ENCODE assay signal across 8 mouse cellular contexts in genomic region chr5:114381013-114381351, GRCm38 (mm10). TPM values are rescaled to one million over a fixed set of nuclear protein-coding genes. Genes with fewer than 3 reads are reported as not detected.
DNase-seq lines count a peak whose midpoint lies in the region; ATAC-seq and TF ChIP-seq lines count a peak whose summit lies in the region.

No protein-coding gene starts in this region.

- H3K9ac ChIP-seq in kidney, postnatal 0 days (ENCODE audit: low read depth, low read length) = peak overlapping the region; percentile 84
- H3K9ac ChIP-seq in hindbrain, embryonic 12.5 days = peak overlapping the region; percentile 93
- peak overlapping the region; percentile 97 for H3K9ac ChIP-seq in midbrain, embryonic 11.5 days (ENCODE audit: low read length)

- peak; percentile 33; the same call in 1 of the 2 replicates for ATAC-seq in kidney, postnatal 0 days (replicated peaks; ENCODE audit: low FRiP score, low read depth)
- no peak for ATAC-seq in hindbrain, embryonic 12.5 days (ENCODE audit: low FRiP score)
- no peak; the same call in 1 of the 2 replicates for ATAC-seq in midbrain, embryonic 11.5 days (ENCODE audit: low FRiP score)
- ATAC-seq in granulocyte monocyte progenitor cell, adult 5-6 weeks (replicated peaks; ENCODE audit: poor library complexity, severe bottlenecking) = no peak

- no peak for TF ChIP-seq CTCF in kidney, postnatal 0 days (IDR thresholded peaks at IDR 0.05; ENCODE audit: low read depth)

- peak overlapping the region; percentile 54 for H3K4me3 ChIP-seq in kidney, postnatal 0 days (replicated peaks; ENCODE audit: low read depth, low read length)
- peak overlapping the region; percentile 84 for H3K4me3 ChIP-seq in brown adipose tissue, adult 24 weeks (ENCODE audit: insufficient read depth, low read depth, low read length)
- peak overlapping the region; percentile 92 for H3K4me3 ChIP-seq in hindbrain, embryonic 12.5 days
- H3K4me3 ChIP-seq in midbrain, embryonic 11.5 days (ENCODE audit: low read depth, low read length) = peak overlapping the region; percentile 96

- no peak for DNase-seq in kidney, postnatal 0 days (ENCODE audit: low spot score)
- DNase-seq in kidney, postnatal 14 days = no peak
- no peak for DNase-seq in midbrain, embryonic 11.5 days (ENCODE audit: low spot score, missing footprints)
- DNase-seq in cerebellum, adult 9-10 months = no peak
- DNase-seq in layer of hippocampus, adult 9-11 months = no peak

- peaks cover 6% of the 10 kb centered on the region; the same call in 1 of the 2 replicates for H3K36me3 ChIP-seq in kidney, postnatal 0 days (ENCODE audit: insufficient read depth, low read length)
- peaks cover 28% of the 10 kb centered on the region for H3K36me3 ChIP-seq in hindbrain, embryonic 12.5 days
- H3K36me3 ChIP-seq in midbrain, embryonic 11.5 days (ENCODE audit: control insufficient read depth, insufficient read depth, low read length) = peaks cover 6% of the 10 kb centered on the region

- peaks cover 27% of the 10 kb centered on the region for H3K4me1 ChIP-seq in kidney, postnatal 0 days (replicated peaks; ENCODE audit: insufficient read depth, low read length)
- H3K4me1 ChIP-seq in brown adipose tissue, adult 24 weeks (ENCODE audit: control insufficient read depth, insufficient read depth, insufficient read length, low read length) = peaks cover 6% of the 10 kb centered on the region
- H3K4me1 ChIP-seq in hindbrain, embryonic 12.5 days = peaks cover 48% of the 10 kb centered on the region
- peaks cover 29% of the 10 kb centered on the region for H3K4me1 ChIP-seq in midbrain, embryonic 11.5 days (ENCODE audit: control insufficient read depth, insufficient read depth, low read length)

- H3K9me3 ChIP-seq in kidney, postnatal 0 days (replicated peaks; ENCODE audit: low read length) = no peaks in the 10 kb centered on the region
- no peaks in the 10 kb centered on the region for H3K9me3 ChIP-seq in hindbrain, embryonic 12.5 days (replicated peaks)
- no peaks in the 10 kb centered on the region for H3K9me3 ChIP-seq in midbrain, embryonic 11.5 days (ENCODE audit: control insufficient read depth, low read length)

- peak overlapping the region; percentile 86 for H3K27ac ChIP-seq in kidney, postnatal 0 days
- peak overlapping the region; percentile 99 for H3K27ac ChIP-seq in brown adipose tissue, adult 24 weeks (replicated peaks; ENCODE audit: low read depth, low read length)
- peak overlapping the region; percentile 90 for H3K27ac ChIP-seq in hindbrain, embryonic 12.5 days
- H3K27ac ChIP-seq in midbrain, embryonic 11.5 days (ENCODE audit: low read depth, low read length) = peak overlapping the region; percentile 71

- H3K27me3 ChIP-seq in kidney, postnatal 0 days (ENCODE audit: insufficient read depth, low read length) = no peaks in the 10 kb centered on the region
- no peaks in the 10 kb centered on the region for H3K27me3 ChIP-seq in hindbrain, embryonic 12.5 days
- no peaks in the 10 kb centered on the region for H3K27me3 ChIP-seq in midbrain, embryonic 11.5 days (ENCODE audit: control insufficient read depth, insufficient read depth, low read length)

- H3K4me2 ChIP-seq in kidney, postnatal 0 days (ENCODE audit: low read length) = peak overlapping the region; percentile 79
- peak overlapping the region; percentile 71 for H3K4me2 ChIP-seq in hindbrain, embryonic 12.5 days (replicated peaks)
- H3K4me2 ChIP-seq in midbrain, embryonic 11.5 days = peak overlapping the region; percentile 85

- under 1% methylated on average over 18 of the region's 18 CpGs for WGBS in kidney, postnatal 0 days
- WGBS in hindbrain, embryonic 12.5 days = 2% methylated on average over 18 of the region's 18 CpGs
- WGBS in midbrain, embryonic 11.5 days = under 1% methylated on average over 18 of the region's 18 CpGs

RNA-seq across cellular contexts. Expression of gene Ube3b, which starts 0.6 kb away (rescaled TPM):
- polyA plus RNA-seq in kidney, postnatal 0 days (2015; fragmentation: Nextera tagmentation; extraction: Ambion mirVana) = 28.6 and 30.8 TPM in 2 replicates
- 47.6 and 51.4 TPM in 2 replicates for polyA plus RNA-seq in brown adipose tissue, adult 24 weeks (2012; ENCODE audit: insufficient read depth, insufficient read length, missing spikeins)
- polyA plus RNA-seq in hindbrain, embryonic 12.5 days (2016; fragmentation: Nextera tagmentation; extraction: Ambion mirVana) = 57.9 and 58.2 TPM in 2 replicates
- 45.5 and 49.7 TPM in 2 replicates for polyA plus RNA-seq in midbrain, embryonic 11.5 days (2014; fragmentation: Nextera tagmentation; extraction: Ambion mirVana)
- 27.6 and 34.3 TPM in 2 replicates for total RNA-seq in granulocyte monocyte progenitor cell, adult 5-6 weeks (2014; fragmentation: Nextera tagmentation)
- total RNA-seq in granulocyte monocyte progenitor cell, adult 5-6 weeks (2017) = 13.3 and 16.9 TPM in 2 replicates

RNA-seq across cellular contexts. Expression of gene Kctd10, which starts 0.7 kb away (rescaled TPM):
- 80.5 and 89.7 TPM in 2 replicates for polyA plus RNA-seq in kidney, postnatal 0 days (2015; fragmentation: Nextera tagmentation; extraction: Ambion mirVana)
- polyA plus RNA-seq in brown adipose tissue, adult 24 weeks (2012; ENCODE audit: insufficient read depth, insufficient read length, missing spikeins) = 21.5 and 25.5 TPM in 2 replicates
- polyA plus RNA-seq in hindbrain, embryonic 12.5 days (2016; fragmentation: Nextera tagmentation; extraction: Ambion mirVana) = 110 and 115 TPM in 2 replicates
- polyA plus RNA-seq in midbrain, embryonic 11.5 days (2014; fragmentation: Nextera tagmentation; extraction: Ambion mirVana) = 104 and 112 TPM in 2 replicates
- total RNA-seq in granulocyte monocyte progenitor cell, adult 5-6 weeks (2014; fragmentation: Nextera tagmentation) = 18.5 and 29.5 TPM in 2 replicates
- total RNA-seq in granulocyte monocyte progenitor cell, adult 5-6 weeks (2017) = 38.2 and 49.8 TPM in 2 replicates
